Mouse (Mus musculus): ENCODE results near the gene Ace3.

DNA sequence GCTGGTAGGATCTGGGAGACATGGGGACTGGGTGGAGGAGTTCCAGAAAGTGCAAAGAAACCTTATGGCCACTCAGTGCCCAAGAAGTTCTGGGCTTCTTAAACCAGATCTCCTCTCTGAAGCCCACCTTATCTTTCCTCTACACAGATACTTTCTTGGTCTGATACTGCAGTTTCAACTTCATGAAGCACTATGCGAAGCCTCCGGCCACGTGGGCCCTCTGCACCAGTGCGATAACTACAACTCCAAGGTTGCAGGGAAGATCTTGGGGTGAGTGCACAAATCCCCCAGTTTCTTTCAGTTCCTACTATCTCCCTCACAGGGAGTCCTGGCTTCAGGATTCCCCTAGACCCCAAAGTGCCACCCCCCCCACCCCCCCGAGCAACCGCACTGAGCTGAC, 5.6 kb downstream of the Ace3 start:
- TF ChIP-seq CTCF (IDR thresholded peaks at IDR 0.05; ENCODE audit: low read depth) (no peak), EP300 (IDR thresholded peaks at IDR 0.05; ENCODE audit: low read depth) (no peak)
